Comparison of ENCODE assay signal across 8 mouse cellular contexts in genomic region chr13:25269039-25269438, GRCm38 (mm10). TPM values are rescaled to one million over a fixed set of nuclear protein-coding genes. Genes with fewer than 3 reads are reported as not detected.
DNase-seq lines count a peak whose midpoint lies in the region; ATAC-seq and TF ChIP-seq lines count a peak whose summit lies in the region.

No protein-coding gene starts in this region.

- 0 out of 2 replicates have a peak overlapping the region, but pooled peaks have one; percentile 79 for H3K4me2 ChIP-seq in limb, embryonic 12.5 days
- H3K4me2 ChIP-seq in myocyte (ENCODE audit: low read depth): no peak overlapping the region

- peak; percentile 48 to 59; a peak in 2 of 4 replicates for ATAC-seq in hematopoietic stem cell, adult 5-6 weeks (replicated peaks in 1 of 2; ENCODE audit: insufficient read depth in 1 of 2, low FRiP score in 2 of 2, low TSS enrichment in 1 of 2, low read depth in 1 of 2, poor library complexity in 2 of 2, severe bottlenecking in 2 of 2)
- no peak for ATAC-seq in limb, embryonic 12.5 days (ENCODE audit: insufficient number of reproducible peaks, insufficient read depth, low FRiP score, low TSS enrichment, low read depth)
- ATAC-seq in megakaryocyte, adult 5-6 weeks (ENCODE audit: poor library complexity, severe bottlenecking): no peak

- DNase-seq in gastrocnemius, postnatal 14 days: peak; percentile 55
- no peak for DNase-seq in gastrocnemius, adult 8-10 months (ENCODE audit: low spot score in 2 of 2)
- peak; percentile 74 for DNase-seq in adipocyte (ENCODE audit: low spot score)
- peak; percentile 88 for DNase-seq in embryo, embryonic 10 days (ENCODE audit: low spot score)

- H3K79me2 ChIP-seq in myocyte (ENCODE audit: control insufficient read depth, insufficient read depth): no peaks in the 10 kb centered on the region

- H3K9ac ChIP-seq in limb, embryonic 12.5 days (replicated peaks): no peak overlapping the region

- intact Hi-C loops in gastrocnemius, postnatal 14 days (cut with DNase I; ENCODE audit: low total_unique reads): no loop called here

- H3K9me3 ChIP-seq in limb, embryonic 12.5 days: no peaks in the 10 kb centered on the region

- H3K4me3 ChIP-seq in limb, embryonic 12.5 days (replicated peaks): no peak overlapping the region
- H3K4me3 ChIP-seq in myocyte: no peak overlapping the region

- no peak overlapping the region for H3K27ac ChIP-seq in limb, embryonic 12.5 days

- H3ac ChIP-seq in myocyte (ENCODE audit: control insufficient read depth, insufficient read length): no peak overlapping the region

- H3K36me3 ChIP-seq in limb, embryonic 12.5 days: no peaks in the 10 kb centered on the region
- no peaks in the 10 kb centered on the region for H3K36me3 ChIP-seq in myocyte (ENCODE audit: control insufficient read depth, insufficient read depth)

- 11% methylated on average over 2 of the region's 2 CpGs for WGBS in limb, embryonic 12.5 days

- H3K27me3 ChIP-seq in limb, embryonic 12.5 days: peaks cover 7% of the 10 kb centered on the region; the same call in 1 of the 2 replicates
- H3K27me3 ChIP-seq in myocyte (ENCODE audit: control insufficient read depth, insufficient read depth, insufficient read length): no peaks in the 10 kb centered on the region

- H3K4me1 ChIP-seq in limb, embryonic 12.5 days (replicated peaks): peaks cover 8% of the 10 kb centered on the region

- no peak for TF ChIP-seq POLR2A in myocyte (IDR thresholded peaks at IDR 0.05; ENCODE audit: insufficient read length, low read depth)

TF ChIP-seq in myocyte, 11 proteins besides CTCF, POLR2A, EP300 and RAD21:
- TF ChIP-seq CEBPB (IDR thresholded peaks at IDR 0.05; ENCODE audit: insufficient read depth, poor library complexity, severe bottlenecking) (no peak), REST (IDR thresholded peaks at IDR 0.05; ENCODE audit: insufficient read depth, insufficient read length) (peak; percentile 81), MYOG (IDR thresholded peaks at IDR 0.05; ENCODE audit: control insufficient read depth in 1 of 3, insufficient read depth in 1 of 3, insufficient read length in 2 of 3, low read depth in 2 of 3) (no peak), MAX (IDR thresholded peaks at IDR 0.05; ENCODE audit: low read depth) (peak; percentile 71)

RNA-seq across cellular contexts. Expression of gene Nrsn1, which starts 1.3 kb away (rescaled TPM):
- total RNA-seq in gastrocnemius, postnatal 14 days (2021): not detected
- under 1 TPM in 1 of 4 experiments, not detected in 3; 0.19 TPM for total RNA-seq in gastrocnemius, adult 8-10 months (2022)
- not detected in 2 replicates for total RNA-seq in hematopoietic stem cell, adult 5-6 weeks (2017)
- polyA plus RNA-seq in limb, embryonic 12.5 days (2016; fragmentation: Nextera tagmentation; extraction: Ambion mirVana): 0.77 and 1.1 TPM in 2 replicates
- 0.06 TPM for polyA plus RNA-seq in myocyte (2012; fragmentation: generic; extraction: Trizol)
- not detected in 2 replicates for total RNA-seq in megakaryocyte, adult 5-6 weeks (2015)
- total RNA-seq in megakaryocyte, adult 5-6 weeks (2017): not detected in 2 replicates

Comparison
In these comparisons a context has a peak if more than half of its experiments do, and no peak if none do; other contexts are left out.
1. DNase-seq: peak in gastrocnemius, postnatal 14 days (single experiment), adipocyte (single experiment) and embryo, embryonic 10 days (single experiment); none in gastrocnemius, adult 8-10 months (0 of 2).
2. ATAC-seq: peak in hematopoietic stem cell, adult 5-6 weeks (2 of 2); none in limb, embryonic 12.5 days (single experiment) and megakaryocyte, adult 5-6 weeks (single experiment).